Mouse (Mus musculus): ENCODE results near the gene Tenm2.

- no peak for TF ChIP-seq CTCF (IDR thresholded peaks at IDR 0.05)
- no peak for TF ChIP-seq EP300 (IDR thresholded peaks at IDR 0.05; ENCODE audit: insufficient read depth, low read depth, low read length)
These were observed 963.6 kb downstream of the Tenm2 start for GRCm38 (mm10) chr11:36272149-36272548.
